Mouse (Mus musculus): ENCODE measurements at regions not wholly inside any gene's neighbourhood (a gene's known extent, or its start where the extent isn't known, plus 50 kb on each side); places are given as distances from the start of the nearest gene placed in this dataset.

DNA sequence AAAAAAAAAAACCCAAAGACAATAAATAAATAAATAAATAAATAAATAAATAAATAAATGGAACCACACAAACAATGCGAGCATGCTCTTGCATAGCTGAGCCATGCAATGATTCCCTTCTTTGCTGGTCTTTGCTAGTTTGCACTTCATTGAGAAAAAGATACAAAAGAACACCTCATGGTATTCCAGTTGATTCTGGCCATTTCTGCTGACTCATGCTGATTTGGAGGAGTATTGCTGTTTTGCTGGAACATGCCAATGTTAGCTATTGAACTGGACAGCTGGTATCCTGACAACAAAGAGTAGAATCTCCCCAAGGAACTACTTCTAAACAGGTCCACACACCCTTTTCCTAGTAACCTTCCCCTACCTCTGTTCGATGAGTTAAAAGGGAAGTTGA is 60.2 kb downstream of the Htr1a start:
- TF ChIP-seq CTCF (IDR thresholded peaks at IDR 0.05) = no peak
- H3K27me3 ChIP-seq = no peaks in the 10 kb centered on the region
- ATAC-seq (no peak), DNase-seq (ENCODE audit: low read depth, low spot score) (no peak)
- POLR2A ChIA-PET = no interaction called here
- CTCF ChIA-PET = no interaction called here
- in situ Hi-C loops (cut with MboI; ENCODE audit: low pct_unique_long_range_greater_than_20kb) = no loop called here

DNA sequence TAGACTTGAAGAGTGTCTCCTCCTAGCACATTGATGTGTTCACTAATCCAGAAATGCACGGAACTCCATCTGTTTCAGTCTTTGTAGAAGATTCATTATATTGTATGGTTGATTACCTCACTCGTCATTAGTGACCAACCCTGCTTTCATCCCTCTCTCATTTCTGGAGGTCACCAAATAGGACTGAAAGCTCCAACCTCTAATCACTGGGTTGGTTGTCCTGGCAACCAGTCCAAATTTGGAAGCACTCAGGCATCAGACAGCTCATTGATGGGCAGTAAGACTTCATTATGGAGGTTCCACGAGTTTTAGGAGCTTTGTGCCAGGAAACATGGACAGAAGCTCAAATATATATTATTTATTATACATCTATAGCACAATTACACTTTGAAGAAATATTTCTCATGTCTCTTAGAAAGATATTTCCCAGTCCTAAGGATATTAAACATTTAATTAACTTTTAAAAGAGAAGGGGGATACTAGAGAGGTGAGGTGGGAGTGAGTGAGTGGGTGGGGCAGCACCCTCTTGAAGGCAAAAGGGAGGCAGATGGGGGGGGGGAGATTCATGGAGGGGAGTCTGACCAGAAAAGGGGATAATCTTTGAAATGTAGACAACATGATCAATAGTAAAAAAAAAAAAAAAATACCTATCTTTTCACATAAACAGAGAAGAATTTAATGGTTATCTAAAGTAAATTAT is 94.7 kb downstream of the Htr1a start:
- POLR2A ChIA-PET = interaction anchor here (0.5 kb wide), 1 partner anchor 667 kb away, joined by 4 read pairs; no protein-coding TSS in a partner anchor
- in situ Hi-C loops (cut with MboI; ENCODE audit: low pct_unique_long_range_greater_than_20kb) = no loop called here
- CTCF ChIA-PET = interaction anchor here (1.1 to 1.4 kb wide), 2 partner anchors 10 to 19 kb away, joined by 3 to 6 read pairs; no protein-coding TSS in a partner anchor
- ATAC-seq = no peak
- DNase-seq (ENCODE audit: low read depth, low spot score) = no peak
- H3K27me3 ChIP-seq = peaks cover 3% of the 10 kb centered on the region
- TF ChIP-seq CTCF (IDR thresholded peaks at IDR 0.05) = no peak

- H3K27me3 ChIP-seq = no peaks in the 10 kb centered on the region
- in situ Hi-C loops (cut with MboI; ENCODE audit: low pct_unique_long_range_greater_than_20kb) = no loop called here
- ChIA-PET CTCF (no interaction called here), POLR2A (no interaction called here)
- DNase-seq (ENCODE audit: low read depth, low spot score) (no peak), ATAC-seq (no peak)
- TF ChIP-seq CTCF (IDR thresholded peaks at IDR 0.05) = no peak
Observed at GRCm38 (mm10) chr13:105573248-105573647, 129.8 kb downstream of the Htr1a start.

DNA sequence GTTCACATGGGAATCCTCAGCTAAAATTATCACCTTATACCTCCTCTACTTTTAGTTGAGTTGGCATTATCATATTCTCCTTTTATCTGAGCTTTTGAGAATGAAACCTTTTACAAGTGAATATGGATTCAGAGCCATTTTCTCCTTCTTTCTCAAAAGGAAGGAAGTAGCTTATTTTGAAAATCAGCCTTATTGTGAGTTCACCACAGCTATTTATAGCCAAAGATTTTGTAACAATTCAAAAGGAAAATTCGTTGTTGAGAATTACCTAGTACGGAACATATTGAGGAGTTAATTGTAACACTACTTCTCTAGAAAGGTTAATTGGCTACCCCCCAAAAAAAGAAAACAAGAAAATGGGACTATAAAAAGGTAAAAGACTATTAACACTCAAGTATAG is 163.0 kb downstream of the Htr1a start:
- in situ Hi-C loops (cut with MboI; ENCODE audit: low pct_unique_long_range_greater_than_20kb) = no loop called here
- TF ChIP-seq CTCF (IDR thresholded peaks at IDR 0.05) = no peak

DNA sequence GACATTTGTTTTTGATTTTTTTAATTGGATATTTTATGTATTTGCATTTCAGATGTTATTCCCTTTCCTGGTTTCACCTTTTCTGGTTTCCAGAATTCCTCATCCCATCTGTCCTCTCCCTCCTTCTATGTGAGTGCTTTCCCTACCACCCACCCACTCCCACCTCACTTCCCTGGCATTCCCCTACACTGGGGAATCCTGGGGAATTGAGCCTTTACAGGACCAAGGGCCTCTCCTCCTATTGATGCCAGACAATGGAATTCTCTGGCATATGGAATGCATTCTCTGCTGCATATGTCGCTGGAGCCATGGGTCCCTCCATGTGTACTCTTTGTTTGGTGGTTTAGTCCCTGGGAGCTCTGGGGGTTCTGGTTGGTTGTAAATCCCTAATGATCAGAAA is 175.9 kb downstream of the Htr1a start:
- DNase-seq (ENCODE audit: low read depth, low spot score) = no peak
- in situ Hi-C loops (cut with MboI; ENCODE audit: low pct_unique_long_range_greater_than_20kb) = no loop called here
- POLR2A ChIA-PET = no interaction called here
- peaks cover 7% of the 10 kb centered on the region for H3K27me3 ChIP-seq
- no peak for ATAC-seq
- no peak for TF ChIP-seq CTCF (IDR thresholded peaks at IDR 0.05)
- CTCF ChIA-PET = no interaction called here

More for the DNA sequence above, 163.0 kb downstream of the Htr1a start:
- ChIA-PET CTCF (no interaction called here), POLR2A (no interaction called here)
- H3K27me3 ChIP-seq = no peaks in the 10 kb centered on the region
- ATAC-seq = no peak
- no peak for DNase-seq (ENCODE audit: low read depth, low spot score)

DNA sequence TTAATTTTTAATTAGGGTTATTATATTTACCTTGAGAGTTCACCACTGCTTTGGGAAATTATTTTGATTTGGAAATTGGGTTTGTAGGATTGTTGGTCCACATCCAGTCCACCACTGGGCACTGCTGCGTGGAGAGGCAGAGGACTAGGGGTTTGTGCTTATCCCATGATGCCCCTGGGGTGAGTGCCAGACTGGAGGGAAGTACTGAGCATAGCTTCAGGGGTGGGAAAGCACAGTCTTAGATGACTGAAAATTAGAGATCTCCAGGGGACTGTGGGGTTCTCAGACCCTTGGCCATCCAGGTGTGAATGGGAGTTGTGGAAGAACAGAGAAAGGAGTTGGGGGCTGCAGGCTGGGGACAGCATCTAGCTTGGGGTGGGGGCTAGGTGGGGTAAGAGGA is 177.4 kb downstream of the Htr1a start:
- no peak for ATAC-seq
- H3K27me3 ChIP-seq = peaks cover 9% of the 10 kb centered on the region
- no peak for DNase-seq (ENCODE audit: low read depth, low spot score)
- no peak for TF ChIP-seq CTCF (IDR thresholded peaks at IDR 0.05)
- ChIA-PET POLR2A (no interaction called here), CTCF (no interaction called here)
- in situ Hi-C loops (cut with MboI; ENCODE audit: low pct_unique_long_range_greater_than_20kb) = no loop called here

DNA sequence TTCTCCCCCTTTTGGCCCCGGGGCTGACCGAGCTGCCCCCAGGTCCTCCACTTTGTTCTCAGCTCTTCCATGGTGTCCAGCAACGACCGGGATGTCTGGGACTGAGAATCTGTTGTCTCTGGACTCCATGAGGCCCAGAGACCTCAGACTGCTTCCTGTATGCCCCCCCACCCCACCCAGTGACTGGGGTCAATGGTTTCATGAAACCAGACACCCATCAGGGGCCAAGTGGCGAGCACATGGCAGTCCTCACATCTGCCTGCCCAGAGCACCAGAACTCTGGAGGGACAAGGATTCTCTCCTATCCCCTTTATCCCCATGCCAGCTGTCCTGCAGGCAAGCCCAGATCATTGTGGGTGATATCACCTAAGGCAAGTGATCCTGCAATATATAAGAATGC is 185.2 kb downstream of the Htr1a start:
- in situ Hi-C loops (cut with MboI; ENCODE audit: low pct_unique_long_range_greater_than_20kb) = no loop called here
- ChIA-PET POLR2A (no interaction called here), CTCF (interaction anchor here (0.7 to 1.9 kb wide), 2 partner anchors 10 to 15 kb away, joined by 3 to 7 read pairs; no protein-coding TSS in a partner anchor)
- TF ChIP-seq CTCF (IDR thresholded peaks at IDR 0.05) = no peak
- peaks cover 4% of the 10 kb centered on the region for H3K27me3 ChIP-seq
- DNase-seq (ENCODE audit: low read depth, low spot score) (no peak), ATAC-seq (no peak)

DNA sequence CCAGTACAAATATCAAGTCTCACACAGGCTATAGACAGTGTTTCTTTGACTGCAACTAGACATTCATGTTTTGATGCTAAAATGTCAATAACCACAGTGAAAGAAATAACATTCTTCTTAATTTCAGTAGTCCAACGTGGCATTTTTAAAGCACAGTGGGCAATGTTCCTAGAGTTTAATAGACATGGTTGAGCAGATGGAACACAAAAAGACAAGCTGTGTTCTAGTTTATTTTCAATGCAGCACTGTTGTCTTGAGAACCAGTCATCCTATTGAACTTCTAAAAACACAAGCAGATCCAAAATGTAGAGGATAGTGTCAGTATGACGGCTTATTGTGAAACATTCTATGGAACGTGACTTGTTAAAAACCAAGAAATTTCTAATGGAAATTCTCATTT is 205.2 kb downstream of the Htr1a start:
- no peak for TF ChIP-seq CTCF (IDR thresholded peaks at IDR 0.05)
- DNase-seq (ENCODE audit: low read depth, low spot score) (no peak), ATAC-seq (no peak)
- ChIA-PET CTCF (no interaction called here), POLR2A (no interaction called here)
- in situ Hi-C loops (cut with MboI; ENCODE audit: low pct_unique_long_range_greater_than_20kb) = no loop called here
- H3K27me3 ChIP-seq = no peaks in the 10 kb centered on the region

Measured in Patski (cell line).